Mouse (Mus musculus): ENCODE measurements around the gene Smim14.
"Not testable (repeated sequence)": the region's sequence is repeated elsewhere in the genome, so short reads cannot be mapped to it uniquely, and the experiment has no call there.

Gene Smim14

DNA sequence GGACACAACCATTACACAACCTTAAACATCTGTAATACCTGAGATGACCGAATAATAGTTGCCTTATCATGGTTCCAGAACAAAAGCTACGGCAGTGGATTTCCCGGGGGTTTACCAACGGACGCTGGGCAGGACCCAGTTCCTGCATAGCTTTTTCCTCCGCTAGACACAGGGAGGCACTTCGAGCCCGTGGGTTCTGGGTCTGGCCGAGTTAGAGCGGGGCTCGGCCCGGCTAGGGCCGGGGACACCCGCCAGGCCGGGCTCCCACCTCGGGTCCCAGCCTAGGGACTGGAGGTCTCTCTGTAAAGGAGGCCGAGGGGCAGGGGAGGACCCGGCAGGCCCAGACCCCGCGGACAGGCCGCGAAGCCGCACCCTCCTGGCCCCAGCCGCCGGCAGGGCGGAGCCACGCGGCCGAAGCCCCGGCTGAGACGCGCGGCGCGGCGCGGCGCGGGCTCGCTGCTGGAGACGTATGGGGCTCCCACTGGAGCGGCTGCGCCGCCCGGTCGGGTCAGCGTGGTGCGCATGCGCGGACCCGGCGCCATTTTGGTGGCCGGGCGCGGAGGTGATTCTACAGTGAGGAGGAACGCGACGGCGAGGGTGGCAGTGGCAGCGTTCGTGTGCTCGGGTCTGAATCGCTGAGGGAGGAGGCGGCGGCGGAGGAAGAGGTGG lies at the start of gene Smim14, which contains the start of gene Ube2k:
Gene Smim14, minus strand, starts transcription at position 434 of the 669 bp plus-strand sequence.
Gene Ube2k, plus strand, starts transcription at position 483 of the 669 bp plus-strand sequence.
- DNase-seq (ENCODE audit: low spot score) = peak; percentile 93

DNA sequence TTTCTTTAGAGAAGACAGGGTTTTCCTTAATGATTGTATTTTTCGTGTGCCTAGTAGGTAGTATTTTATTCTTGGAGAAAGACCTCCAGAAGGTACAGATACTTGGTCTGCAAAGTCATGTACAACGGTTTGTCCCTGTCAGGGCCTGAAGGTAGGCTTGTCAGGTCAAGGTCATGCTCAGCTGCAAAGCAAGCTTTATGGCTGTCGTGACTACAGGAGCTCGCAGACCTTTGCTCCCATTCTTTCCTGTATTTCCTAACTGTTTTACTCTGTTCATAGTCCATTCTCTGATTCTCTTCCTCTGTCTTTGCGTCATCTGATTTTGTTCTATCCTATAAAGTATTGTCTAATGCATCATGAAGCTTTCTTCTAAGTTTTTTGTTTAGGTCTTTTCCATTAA lies 49.3 kb upstream of the Smim14 start:
- no peak for DNase-seq (ENCODE audit: low spot score)

DNA sequence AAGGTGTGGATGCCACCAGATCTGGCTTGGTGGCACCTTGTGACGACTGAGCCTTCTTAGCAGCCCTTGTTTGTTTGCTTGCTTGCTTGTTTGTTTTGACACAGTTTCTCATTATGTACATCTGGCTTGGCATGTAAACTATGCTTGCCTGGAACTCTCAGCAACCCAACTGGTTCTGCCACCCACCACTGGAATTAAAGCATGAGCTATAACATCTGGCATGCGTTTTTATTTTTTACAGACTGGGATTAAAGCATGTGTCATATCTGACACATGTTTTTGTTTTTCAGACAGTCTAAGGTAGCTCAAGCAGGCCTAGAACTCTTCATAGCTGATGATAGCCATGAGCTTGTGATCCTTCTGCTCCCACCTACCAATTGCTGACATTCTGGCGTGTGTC lies 41.6 kb upstream of the Smim14 start:
- no peak for DNase-seq (ENCODE audit: low spot score)

DNA sequence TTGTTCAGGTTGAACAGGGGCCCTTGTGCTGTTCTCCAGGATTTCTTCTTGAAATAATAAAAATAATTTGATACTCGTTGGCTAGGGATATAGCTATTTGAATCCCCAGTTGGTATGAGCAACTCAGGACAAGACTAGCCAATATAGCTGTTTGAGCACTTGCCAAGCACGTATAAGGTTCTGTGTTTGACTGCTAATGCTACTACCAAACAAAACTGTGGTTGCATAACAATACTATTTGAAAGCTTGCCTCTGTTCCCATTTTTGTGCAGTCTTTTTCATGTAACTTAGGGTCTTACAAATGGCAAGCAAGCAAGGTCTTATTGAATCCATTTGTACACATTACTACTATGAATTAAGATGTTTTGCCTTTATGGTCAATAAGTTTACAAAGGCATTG lies 38.9 kb upstream of the Smim14 start:
- no peak for DNase-seq (ENCODE audit: low spot score)

DNA sequence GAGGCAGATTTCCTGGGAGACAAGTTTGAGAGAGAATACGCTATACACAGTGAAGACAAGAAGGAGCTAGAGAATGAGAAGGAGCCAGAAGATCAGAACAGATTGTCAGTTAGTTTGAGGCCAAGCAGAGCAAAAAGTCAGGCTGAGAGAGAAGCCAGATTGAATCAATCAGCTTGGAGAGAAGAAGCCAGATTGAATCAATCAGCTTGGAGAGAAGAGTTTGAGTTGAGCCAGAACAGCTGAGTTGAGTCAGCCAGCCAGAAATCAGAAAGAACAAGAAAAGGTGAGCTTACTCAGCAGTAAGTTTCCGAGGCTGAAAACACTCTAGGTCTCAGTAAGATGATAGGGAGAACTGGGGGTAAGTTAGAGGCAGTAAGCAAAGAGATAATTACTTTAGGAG lies 37.9 kb upstream of the Smim14 start:
- no peak for DNase-seq (ENCODE audit: low spot score)

DNA sequence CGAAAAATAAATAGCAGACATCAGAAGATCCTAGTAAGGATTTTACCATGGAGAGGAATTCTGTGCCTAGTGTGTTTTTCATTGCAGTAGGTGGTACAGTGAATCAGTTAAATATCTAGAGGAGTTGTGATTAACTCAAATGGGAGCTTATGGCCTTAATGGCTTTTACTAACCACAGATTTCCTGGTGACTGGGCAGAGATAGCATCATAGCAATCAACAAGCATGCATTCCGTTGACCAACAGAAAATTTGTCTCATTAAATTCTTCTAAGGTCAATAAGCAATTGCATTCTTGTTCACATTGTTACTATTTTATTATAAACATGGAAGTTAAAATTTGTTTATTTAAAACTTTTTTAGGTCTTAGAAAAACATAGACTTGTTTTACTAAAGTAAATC lies 28.5 kb upstream of the Smim14 start:
- DNase-seq (ENCODE audit: low spot score) = no peak

DNA sequence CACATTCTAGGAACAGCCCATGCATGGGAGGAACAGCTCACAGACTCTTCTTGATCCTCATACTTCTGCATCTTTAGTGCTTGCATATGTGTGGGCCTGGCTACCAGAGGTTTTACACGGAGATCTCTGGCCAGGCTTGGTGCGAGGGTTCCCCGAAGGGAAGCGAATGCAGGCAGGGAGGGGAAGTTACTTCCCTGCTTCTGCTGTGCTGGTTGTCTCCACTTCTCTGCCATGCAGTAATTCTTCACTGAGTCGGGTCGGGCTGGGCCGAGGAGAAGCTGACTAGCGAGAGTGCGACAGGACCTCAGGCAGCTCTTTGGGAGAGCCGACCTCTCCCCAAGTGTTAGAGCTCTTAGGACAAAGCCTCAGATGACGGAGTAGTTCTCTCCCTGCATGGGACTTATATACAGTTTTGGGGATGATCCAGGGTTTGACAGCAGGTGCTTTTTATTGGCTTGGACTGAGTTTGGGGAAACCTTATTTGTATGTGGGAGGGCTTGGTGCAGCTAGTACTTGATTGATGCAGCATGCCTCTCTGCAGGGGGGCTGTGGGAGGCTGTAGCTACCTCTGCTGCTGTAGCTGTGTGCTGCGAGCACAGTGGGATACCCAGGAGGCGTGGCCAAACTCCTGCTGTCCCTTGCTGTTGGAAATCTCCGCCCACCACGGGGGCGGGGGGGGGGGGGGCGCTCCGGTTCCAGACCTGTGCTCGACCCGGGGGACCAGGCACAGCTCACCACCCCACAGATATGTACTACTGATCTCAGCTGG lies 24.3 kb upstream of the Smim14 start:
- DNase-seq (ENCODE audit: low spot score) = no peak

DNA sequence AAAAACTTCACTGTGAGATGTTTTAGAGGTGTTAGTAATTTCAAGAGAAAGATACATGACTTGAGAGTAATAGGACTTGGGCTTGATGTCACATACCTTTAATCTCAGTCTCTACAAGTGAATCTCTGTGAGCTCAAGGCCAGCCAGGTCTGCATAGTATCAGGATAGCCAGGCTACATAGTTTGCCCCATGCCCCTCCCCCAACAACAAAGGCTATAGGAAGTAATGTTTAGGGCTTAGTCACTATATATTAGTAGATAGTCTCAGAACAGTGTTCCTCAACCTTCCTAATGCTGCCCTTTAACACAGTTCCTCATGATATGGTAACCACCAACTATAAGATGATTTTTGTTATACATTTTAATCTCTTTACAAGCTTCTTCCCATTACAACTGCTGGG lies 20.1 kb upstream of the Smim14 start:
- DNase-seq (ENCODE audit: low spot score) = no peak

DNA sequence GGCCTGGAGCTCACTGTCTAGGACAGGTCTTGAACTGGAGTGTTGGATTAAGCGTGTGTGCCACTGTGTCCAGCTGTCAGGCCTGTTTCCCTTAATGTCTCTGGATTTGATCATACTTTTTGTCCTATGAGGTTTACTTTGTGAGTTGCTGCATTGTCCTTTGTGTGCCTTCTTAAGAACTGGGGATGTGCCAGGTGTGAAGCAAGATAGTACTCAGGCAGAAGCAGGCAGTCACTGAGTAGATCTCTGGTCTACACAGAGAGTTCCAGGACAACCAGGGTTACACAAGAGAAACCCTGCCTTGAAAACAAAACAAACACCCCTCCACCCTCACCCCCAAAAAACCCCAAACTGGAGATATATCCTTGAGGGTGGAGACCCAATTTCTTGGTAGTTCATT lies 12.7 kb upstream of the Smim14 start:
- no peak for DNase-seq (ENCODE audit: low spot score)

DNA sequence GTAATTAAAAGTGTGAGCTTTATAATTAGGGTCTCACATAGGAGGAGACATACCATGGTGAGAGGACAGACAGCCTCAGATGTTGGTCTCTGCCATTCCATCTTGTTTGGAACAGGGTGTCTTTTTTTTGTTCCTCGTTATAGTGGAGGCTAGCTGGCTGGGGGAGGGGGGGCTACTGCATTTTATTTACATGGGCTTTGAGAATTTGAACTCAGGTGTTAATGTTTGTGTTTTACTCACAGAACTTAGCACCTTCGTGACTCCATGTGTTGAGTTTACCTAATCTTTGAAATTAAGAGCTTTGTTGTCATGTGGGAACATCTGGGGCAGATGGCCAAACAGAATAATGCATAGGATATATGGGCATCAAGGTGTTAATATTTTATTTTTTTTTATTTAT lies 7.6 kb upstream of the Smim14 start:
- no peak for DNase-seq (ENCODE audit: low spot score)

DNA sequence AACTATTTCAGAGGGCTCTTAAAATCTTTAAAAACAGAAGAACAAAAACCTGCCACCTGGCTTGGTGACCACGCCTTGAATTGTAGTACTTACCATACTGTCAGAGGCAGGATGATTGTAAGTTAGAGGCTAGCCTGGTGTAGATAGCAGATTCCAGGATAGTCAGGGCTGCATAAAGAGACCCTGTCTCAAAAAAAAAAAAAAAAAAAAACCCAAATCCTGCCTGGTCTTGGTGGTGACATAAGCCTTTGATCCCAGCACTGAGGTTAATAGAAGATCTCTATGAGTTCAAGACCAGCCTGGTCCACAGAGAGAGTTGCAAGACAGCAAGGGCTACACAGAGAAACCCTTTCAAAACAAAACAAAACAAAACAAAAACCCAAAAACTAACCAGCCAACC lies 6.5 kb upstream of the Smim14 start:
- DNase-seq (ENCODE audit: low spot score) = no peak

DNA sequence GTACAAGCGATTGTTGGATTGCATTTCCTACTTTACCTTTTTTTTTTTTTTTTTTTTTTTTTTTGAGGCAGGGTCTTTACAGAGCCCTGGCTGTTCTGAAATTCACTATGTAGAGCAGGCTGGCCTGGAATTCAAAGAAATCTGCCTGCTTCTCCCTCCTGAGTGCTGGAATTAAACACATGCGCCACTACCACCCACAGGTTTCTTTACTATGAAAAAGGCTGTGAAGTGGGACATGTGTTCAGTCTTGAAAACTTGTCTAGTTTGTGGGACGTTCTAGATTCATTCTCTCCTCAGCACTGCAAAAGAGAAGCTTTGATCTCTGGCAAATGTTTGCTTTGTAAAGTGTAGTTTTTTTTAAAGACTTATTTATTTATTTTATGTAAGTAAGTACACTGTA lies 4.9 kb upstream of the Smim14 start:
- DNase-seq (ENCODE audit: low spot score) = no peak

DNA sequence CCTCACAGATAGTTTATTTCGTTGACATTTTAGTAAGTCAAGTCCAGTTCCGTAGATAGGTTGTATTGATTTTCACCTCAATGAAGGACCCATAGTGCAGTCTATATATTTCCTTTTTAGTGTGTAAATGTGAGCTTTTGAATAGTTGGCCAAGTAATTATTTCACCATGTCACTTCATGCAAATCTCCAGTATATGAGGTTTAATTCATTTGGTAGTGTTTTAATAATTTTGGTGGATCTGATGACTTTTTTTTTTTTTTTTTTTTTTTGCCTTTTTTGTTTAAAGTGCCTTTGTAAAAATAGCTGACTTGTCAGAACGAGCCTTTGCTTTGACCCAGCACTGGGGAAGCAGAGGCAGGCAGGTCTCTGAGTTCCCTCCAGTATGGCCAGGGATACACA lies 2.8 kb upstream of the Smim14 start:
- DNase-seq (ENCODE audit: low spot score) = no peak

DNA sequence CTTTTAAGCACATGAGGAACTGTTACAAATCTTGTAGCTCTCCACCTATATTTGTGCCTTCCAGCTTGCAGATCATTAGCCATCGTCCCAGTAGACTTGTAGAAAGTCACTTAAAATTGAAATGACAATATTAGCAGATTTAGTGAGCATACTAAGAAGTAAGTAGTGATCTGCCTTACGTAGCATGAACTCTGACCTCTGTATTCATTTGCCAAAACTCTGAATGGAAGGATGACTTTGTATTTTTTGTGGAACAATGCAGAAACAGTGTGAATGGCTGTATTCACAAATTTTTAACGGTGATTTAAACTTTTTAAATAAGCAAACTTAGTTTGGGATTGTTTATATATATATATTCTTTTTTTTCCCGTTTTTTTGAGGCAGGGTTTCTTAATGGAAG lies 1.8 kb upstream of the Smim14 start:
- DNase-seq (ENCODE audit: low spot score) = no peak

DNA sequence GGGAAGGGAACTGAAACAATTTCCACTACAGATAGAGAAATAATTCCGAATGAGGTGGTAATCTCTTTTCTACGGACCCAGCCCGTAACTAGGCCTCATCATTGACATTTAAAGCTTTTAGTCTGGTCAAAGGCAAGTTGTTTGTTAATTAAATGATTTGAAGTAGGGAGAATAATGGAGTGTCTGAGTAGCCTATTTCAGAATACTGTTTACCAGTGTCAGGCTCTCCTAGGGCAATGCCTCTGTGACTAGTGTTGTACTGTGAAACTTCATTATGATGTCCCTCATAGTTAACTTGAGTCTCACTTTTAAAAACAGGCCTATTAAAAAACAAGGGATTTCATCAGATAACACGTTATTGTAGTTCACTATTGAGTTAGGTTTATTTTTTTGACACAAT lies 1.1 kb upstream of the Smim14 start:
- no peak for DNase-seq (ENCODE audit: low spot score)

DNA sequence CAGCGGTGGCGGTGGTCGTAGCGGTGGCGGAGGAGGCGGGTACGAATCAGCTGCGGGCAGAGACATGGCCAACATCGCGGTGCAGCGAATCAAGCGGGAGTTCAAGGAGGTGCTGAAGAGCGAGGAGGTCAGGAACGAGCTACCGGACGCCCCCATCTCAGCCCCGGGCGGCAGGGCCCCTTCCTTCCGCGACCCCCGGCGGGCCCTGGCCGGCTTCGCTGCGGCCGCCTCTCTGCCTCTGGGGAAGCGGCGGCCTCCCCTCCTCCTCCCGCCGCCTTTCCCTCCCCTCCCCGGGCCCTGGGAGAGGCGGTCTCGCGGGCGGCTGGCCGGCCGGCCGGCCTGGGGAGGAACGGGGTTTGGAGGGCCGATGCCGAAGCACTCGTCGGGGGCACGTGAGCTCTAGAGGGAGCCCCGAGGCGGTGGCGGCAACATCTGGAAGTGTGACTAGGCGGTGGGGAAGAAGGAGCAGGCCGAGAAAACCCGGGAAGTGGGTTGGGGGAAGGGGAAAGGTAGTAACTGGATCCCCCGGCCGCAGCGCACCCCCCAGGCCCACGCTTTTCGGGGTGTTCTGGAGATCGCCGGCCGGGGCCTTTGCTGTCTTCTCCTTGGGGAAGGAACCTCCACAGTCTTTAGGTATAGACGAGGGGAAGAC lies 562 bp upstream of the Smim14 start:
- DNase-seq (ENCODE audit: low spot score) = no peak

DNA sequence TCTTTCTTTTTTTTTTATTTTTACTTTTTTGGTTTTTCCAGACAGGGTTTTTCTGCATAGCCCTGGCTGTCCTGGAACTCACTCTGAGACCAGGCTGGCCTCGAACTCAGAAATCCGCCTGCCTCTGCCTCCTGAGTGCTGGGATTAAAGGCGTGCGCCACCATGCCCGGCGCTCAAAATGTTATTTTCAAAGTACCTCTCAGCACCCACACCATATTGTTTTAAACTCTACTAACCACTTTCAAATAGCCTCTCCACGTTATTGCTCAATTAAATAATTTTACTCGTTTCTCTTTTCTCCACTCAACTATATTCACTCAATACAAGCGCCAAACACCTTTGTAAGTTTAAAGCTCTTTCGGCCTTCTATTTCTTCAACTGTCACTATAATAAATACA lies 917 bp downstream of the Smim14 start:
- not testable (repeated sequence) for DNase-seq (ENCODE audit: low spot score)

DNA sequence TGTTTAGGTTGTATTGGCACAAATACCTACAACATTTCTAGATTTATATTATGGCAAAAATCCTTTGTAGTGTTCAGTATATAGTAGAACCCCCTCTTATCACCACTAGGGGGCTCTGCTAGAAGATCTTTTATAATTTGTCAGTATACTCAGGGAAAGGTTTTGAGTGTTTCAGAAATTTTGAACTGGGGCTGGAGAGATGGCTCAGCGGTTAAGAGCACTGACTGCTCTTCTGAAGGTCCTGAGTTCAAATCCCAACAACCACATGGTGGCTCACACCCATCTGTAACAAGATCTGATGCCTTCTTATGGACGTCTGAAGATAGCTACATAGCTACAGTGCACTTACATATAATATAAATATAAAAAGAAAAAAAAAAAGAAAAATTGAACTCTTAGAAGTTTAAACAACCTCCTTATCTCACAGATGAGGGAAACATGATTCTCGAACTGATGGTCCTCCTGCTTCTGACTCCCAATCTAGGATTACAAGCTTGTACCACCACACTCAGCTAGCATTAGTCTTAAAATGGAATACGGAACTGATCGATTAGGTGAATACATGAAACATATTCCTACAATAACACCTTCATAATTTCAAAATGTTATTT lies 1.4 kb downstream of the Smim14 start:
- no peak for DNase-seq (ENCODE audit: low spot score)

DNA sequence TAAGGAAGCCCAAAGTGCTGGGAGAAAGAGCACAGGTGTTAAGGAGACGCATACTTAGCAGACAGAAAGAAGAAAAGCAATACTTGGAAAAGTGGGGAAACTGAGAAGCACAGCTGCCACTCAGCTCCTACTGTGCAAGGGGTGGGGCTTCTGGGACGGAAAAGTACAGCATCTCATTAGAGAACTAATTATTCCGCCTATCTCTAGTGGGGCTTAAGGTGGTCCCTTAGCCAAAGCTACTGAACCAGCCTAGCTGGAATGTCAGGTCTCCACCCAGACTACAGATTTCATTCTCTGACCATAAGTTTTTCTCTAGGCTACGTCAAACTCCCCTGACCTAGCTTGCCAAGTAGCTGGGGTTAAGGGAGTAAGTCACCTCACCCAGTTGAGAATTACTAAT lies 2.5 kb downstream of the Smim14 start:
- DNase-seq (ENCODE audit: low spot score) = no peak

DNA sequence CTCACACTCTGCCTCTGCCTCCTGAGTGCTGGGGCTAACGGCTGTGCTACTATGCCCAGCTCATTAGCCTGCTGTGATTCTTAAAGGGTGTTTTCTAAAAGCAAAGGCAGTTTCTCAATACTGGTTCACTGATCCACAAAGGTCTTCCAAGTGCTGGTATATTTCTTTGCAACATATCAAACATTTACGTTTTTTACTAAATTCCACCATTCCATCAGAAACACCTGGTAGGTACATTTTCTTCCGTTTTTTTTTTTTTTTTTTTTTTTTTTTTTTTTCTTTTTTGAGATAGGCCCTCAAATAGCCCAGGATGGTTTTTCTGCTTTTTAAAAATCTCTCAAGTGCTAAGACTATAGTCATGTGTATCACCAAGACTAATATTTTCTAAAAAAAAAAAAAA lies 5.7 kb downstream of the Smim14 start:
- no peak for DNase-seq (ENCODE audit: low spot score)

DNA sequence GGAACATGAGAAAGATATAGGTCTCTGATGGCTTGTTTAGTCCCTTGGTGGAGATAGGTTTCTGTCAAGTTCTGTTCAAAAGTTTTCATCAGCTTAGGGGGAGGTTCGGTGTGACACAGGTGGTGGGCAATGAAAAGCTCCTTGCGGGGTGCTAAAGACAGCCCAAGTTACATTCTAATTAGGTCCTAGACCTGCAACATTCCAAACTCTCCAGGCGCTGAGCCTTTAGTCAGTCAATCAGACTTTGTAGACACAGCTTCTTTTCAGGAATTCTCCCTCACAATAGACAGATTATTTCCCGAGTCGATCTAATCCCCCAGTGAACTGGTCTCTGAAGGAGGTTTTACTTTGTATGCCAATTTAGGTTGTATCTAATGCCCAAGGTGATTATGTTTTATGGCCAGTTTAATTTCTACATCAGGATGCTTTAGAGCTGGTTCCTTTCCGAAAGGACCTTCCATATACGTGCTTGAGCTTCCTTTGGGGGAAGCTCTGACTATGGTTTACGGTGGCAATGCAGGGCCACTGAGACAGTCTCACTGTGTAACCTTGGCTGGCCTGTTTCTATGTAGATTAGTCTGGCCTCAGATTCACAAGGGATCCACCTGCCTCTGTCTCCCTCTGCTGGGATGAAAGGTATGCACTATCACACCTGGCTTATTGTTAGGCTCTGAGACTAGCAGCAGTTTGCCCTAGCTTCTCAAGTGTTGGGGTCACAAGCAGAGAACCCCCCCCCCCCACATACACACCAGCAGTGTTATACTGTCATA lies 11.1 kb downstream of the Smim14 start:
- no peak for DNase-seq (ENCODE audit: low spot score)

DNA sequence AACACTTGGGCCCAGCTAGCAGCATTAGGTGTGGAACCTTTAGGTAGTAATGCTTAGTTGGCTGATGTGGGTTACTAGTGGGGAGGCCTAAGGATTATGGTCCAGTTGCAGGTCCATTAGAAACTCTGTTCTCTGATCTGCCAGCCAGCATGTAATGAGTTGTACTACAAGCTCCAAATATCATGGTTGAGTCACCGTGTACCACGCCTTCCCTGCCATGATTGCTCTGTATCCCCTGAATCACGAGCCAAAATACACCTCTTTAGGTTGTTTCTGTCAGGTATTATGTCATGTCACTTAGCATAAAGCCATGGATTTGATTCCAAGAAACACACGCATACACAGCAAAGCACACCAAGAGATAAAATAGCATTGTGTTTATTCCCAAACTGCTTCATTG lies 12.2 kb downstream of the Smim14 start:
- DNase-seq (ENCODE audit: low spot score) = no peak
